Mouse (Mus musculus): Measurements from ENCODE around the gene Mei1. TPM values are rescaled to one million over a fixed set of nuclear protein-coding genes. Genes with fewer than 3 reads are reported as not detected.

Mei1 gene
- polyA plus RNA-seq, 1 experiment = 0.07 TPM

GRCm38 (mm10) chr15:82152435-82152834 is 82.6 kb downstream of the Mei1 start:
- no peak for TF ChIP-seq POLR2A (IDR thresholded peaks at IDR 0.05; ENCODE audit: borderline replicate concordance, extremely low read depth, insufficient read depth, insufficient read length, poor library complexity, severe bottlenecking)
- TF ChIP-seq CTCF (IDR thresholded peaks at IDR 0.05; ENCODE audit: borderline replicate concordance, extremely low read depth, insufficient read depth, insufficient read length) = no peak
- DNase-seq (ENCODE audit: low read depth) = no peak

- DNase-seq (ENCODE audit: low read depth) = no peak
- TF ChIP-seq POLR2A (IDR thresholded peaks at IDR 0.05; ENCODE audit: borderline replicate concordance, extremely low read depth, insufficient read depth, insufficient read length, poor library complexity, severe bottlenecking) = no peak
- no peak for TF ChIP-seq CTCF (IDR thresholded peaks at IDR 0.05; ENCODE audit: borderline replicate concordance, extremely low read depth, insufficient read depth, insufficient read length)
Observed at GRCm38 (mm10) chr15:82156298-82156697, 86.5 kb downstream of the Mei1 start.

GRCm38 (mm10) chr15:82156902-82157301 is 87.1 kb downstream of the Mei1 start:
- TF ChIP-seq POLR2A (IDR thresholded peaks at IDR 0.05; ENCODE audit: borderline replicate concordance, extremely low read depth, insufficient read depth, insufficient read length, poor library complexity, severe bottlenecking) (no peak), CTCF (IDR thresholded peaks at IDR 0.05; ENCODE audit: borderline replicate concordance, extremely low read depth, insufficient read depth, insufficient read length) (no peak)

GRCm38 (mm10) chr15:82158243-82159035 is 88.6 kb downstream of the Mei1 start:
- no peak for TF ChIP-seq CTCF (IDR thresholded peaks at IDR 0.05; ENCODE audit: borderline replicate concordance, extremely low read depth, insufficient read depth, insufficient read length)
- no peak for TF ChIP-seq POLR2A (IDR thresholded peaks at IDR 0.05; ENCODE audit: borderline replicate concordance, extremely low read depth, insufficient read depth, insufficient read length, poor library complexity, severe bottlenecking)
- DNase-seq (ENCODE audit: low read depth) = no peak

More at GRCm38 (mm10) chr15:82156902-82157301, 87.1 kb downstream of the Mei1 start:
- DNase-seq (ENCODE audit: low read depth) = no peak

- DNase-seq (ENCODE audit: low read depth) = no peak
- TF ChIP-seq POLR2A (IDR thresholded peaks at IDR 0.05; ENCODE audit: borderline replicate concordance, extremely low read depth, insufficient read depth, insufficient read length, poor library complexity, severe bottlenecking) = no peak
- no peak for TF ChIP-seq CTCF (IDR thresholded peaks at IDR 0.05; ENCODE audit: borderline replicate concordance, extremely low read depth, insufficient read depth, insufficient read length)
Observed at GRCm38 (mm10) chr15:82159471-82159870, 89.7 kb downstream of the Mei1 start.

- DNase-seq (ENCODE audit: low read depth) = no peak
- TF ChIP-seq CTCF (IDR thresholded peaks at IDR 0.05; ENCODE audit: borderline replicate concordance, extremely low read depth, insufficient read depth, insufficient read length) = no peak
- no peak for TF ChIP-seq POLR2A (IDR thresholded peaks at IDR 0.05; ENCODE audit: borderline replicate concordance, extremely low read depth, insufficient read depth, insufficient read length, poor library complexity, severe bottlenecking)
Observed at GRCm38 (mm10) chr15:82160731-82161640, 91.2 kb downstream of the Mei1 start.

GRCm38 (mm10) chr15:82161965-82162600 is 92.3 kb downstream of the Mei1 start:
- TF ChIP-seq POLR2A (IDR thresholded peaks at IDR 0.05; ENCODE audit: borderline replicate concordance, extremely low read depth, insufficient read depth, insufficient read length, poor library complexity, severe bottlenecking) (no peak), CTCF (IDR thresholded peaks at IDR 0.05; ENCODE audit: borderline replicate concordance, extremely low read depth, insufficient read depth, insufficient read length) (no peak)
- no peak for DNase-seq (ENCODE audit: low read depth)

GRCm38 (mm10) chr15:82163356-82164060 is 93.7 kb downstream of the Mei1 start:
- no peak for TF ChIP-seq POLR2A (IDR thresholded peaks at IDR 0.05; ENCODE audit: borderline replicate concordance, extremely low read depth, insufficient read depth, insufficient read length, poor library complexity, severe bottlenecking)
- TF ChIP-seq CTCF (IDR thresholded peaks at IDR 0.05; ENCODE audit: borderline replicate concordance, extremely low read depth, insufficient read depth, insufficient read length) = no peak
- DNase-seq (ENCODE audit: low read depth) = no peak

GRCm38 (mm10) chr15:82164061-82164399 is 94.2 kb downstream of the Mei1 start:
- DNase-seq (ENCODE audit: low read depth) = no peak
- TF ChIP-seq POLR2A (IDR thresholded peaks at IDR 0.05; ENCODE audit: borderline replicate concordance, extremely low read depth, insufficient read depth, insufficient read length, poor library complexity, severe bottlenecking) = no peak
- TF ChIP-seq CTCF (IDR thresholded peaks at IDR 0.05; ENCODE audit: borderline replicate concordance, extremely low read depth, insufficient read depth, insufficient read length) = no peak

- TF ChIP-seq POLR2A (IDR thresholded peaks at IDR 0.05; ENCODE audit: borderline replicate concordance, extremely low read depth, insufficient read depth, insufficient read length, poor library complexity, severe bottlenecking) (no peak), CTCF (IDR thresholded peaks at IDR 0.05; ENCODE audit: borderline replicate concordance, extremely low read depth, insufficient read depth, insufficient read length) (no peak)
- DNase-seq (ENCODE audit: low read depth) = no peak
Observed at GRCm38 (mm10) chr15:82164496-82164895, 94.7 kb downstream of the Mei1 start.
